Mouse (Mus musculus) bone marrow, adult 2 months (tissue): ENCODE results near the gene Mlxip. TPM values are rescaled to one million over a fixed set of nuclear protein-coding genes. Genes with fewer than 3 reads are reported as not detected.
A peak's percentile ranks its signal among the peaks of the same experiment; 100 is the strongest.

ENCODE experiments used
- H3K27ac ChIP-seq: fragments of 200-500 bp; 2 replicates; pipeline ENCODE4 v1.5.1; 2012; ENCODE audit warnings: low read depth, mild to moderate bottlenecking, control low read depth, inconsistent platforms, low read length; ENCODE audit not compliant: control insufficient read depth, poor library complexity, insufficient read depth
- H3K4me1 ChIP-seq: fragments of 200-500 bp; 2 replicates; pipeline ENCODE4 v1.6.1; 2011; ENCODE audit warnings: low read length; ENCODE audit not compliant: control insufficient read depth, insufficient read depth
- H3K4me3 ChIP-seq: fragments of 200-500 bp; replicated peaks from 2 replicates; pipeline ENCODE3; 2011; ENCODE audit warnings: mild to moderate bottlenecking, low read depth, low read length, control low read depth; ENCODE audit not compliant: control insufficient read depth
- CTCF ChIP-seq: fragments of 200-500 bp; IDR thresholded peaks from 2 replicates; pipeline ENCODE4 v1.5.1; 2011; ENCODE audit warnings: low read length, control low read depth; ENCODE audit not compliant: control insufficient read depth, insufficient read depth
- POLR2A ChIP-seq: fragments of 200-500 bp; IDR thresholded peaks from 2 replicates; pipeline ENCODE4 v1.6.1; 2011; ENCODE audit warnings: low read depth, mild to moderate bottlenecking, control low read depth, low read length, borderline replicate concordance; ENCODE audit not compliant: control insufficient read depth
- WGBS: fragments of 180-500 bp; shearing (Covaris S2); methylation state at CpG from one replicate; pipeline ENCODE4 v1.1.7; 2018; 5-methylcytosine and 5-hydroxymethylcytosine counted together
- polyA plus RNA-seq: library from polyadenylated mRNA; stranded (reverse); fragments of >200 nt; gene quantifications from 2 replicates; pipeline ENCODE4 v1.2.4, GENCODE M21; 2011; ENCODE audit warnings: low replicate concordance; ENCODE audit not compliant: missing spikeins, insufficient read depth, insufficient read length

Mlxip gene
- polyA plus RNA-seq, 1 experiment, result 51.4 TPM

DNA sequence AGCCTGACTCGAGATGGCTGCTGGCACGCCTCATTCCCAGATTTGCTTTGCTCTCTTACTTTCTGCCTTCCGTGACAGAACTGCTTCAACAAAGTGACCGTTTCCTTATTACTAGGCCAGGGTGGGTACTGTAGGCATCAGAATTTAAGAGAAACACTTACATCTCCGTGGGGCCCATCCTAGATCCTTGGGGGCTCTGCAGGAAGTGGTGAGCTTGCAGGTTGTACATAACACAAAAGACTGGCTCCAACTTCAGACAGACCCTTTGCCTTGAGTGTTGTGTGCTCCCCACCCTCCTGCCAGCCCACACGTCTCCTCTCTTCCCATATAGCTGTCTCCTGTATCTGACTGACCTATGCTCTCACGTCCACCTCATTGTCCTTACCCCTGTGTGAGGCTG, 57.3 kb downstream of the Mlxip start:
- Histone ChIP-seq H3K4me3 (no peak overlapping the region), H3K4me1 (no peaks in the 10 kb centered on the region), H3K27ac (no peak overlapping the region)
- TF ChIP-seq POLR2A (no peak), CTCF (no peak)
- 85% methylated on average over 7 of the region's 7 CpGs for WGBS

- 60% methylated on average over 5 of the region's 5 CpGs for WGBS
- peaks cover 1% of the 10 kb centered on the region; the same call in 1 of the 2 replicates for H3K4me1 ChIP-seq
- no peak for TF ChIP-seq POLR2A
- TF ChIP-seq CTCF, result no peak
- H3K4me3 ChIP-seq, result no peak overlapping the region
- H3K27ac ChIP-seq, result no peak overlapping the region
Observed at GRCm38 (mm10) chr5:123461420-123461819, 66.8 kb downstream of the Mlxip start.

DNA sequence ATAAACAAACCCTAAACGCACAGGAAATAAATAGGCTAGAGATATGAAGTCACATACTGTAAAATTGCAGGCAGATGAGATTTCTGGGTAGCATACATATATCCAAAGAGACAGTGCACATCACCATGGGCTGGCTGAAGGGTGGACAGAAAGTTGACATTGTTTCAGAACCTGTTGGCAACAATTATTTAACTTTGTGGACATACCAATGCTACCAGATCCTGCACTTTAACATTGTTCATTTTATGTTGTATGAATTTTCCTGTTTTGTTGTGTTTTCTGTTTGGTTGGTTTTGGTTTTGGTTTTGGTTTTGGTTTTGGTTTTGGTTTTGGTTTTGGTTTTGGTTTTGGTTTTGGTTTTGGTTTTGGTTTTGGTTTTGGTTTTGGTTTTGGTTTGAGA, 70.0 kb downstream of the Mlxip start:
- no peak overlapping the region for H3K4me3 ChIP-seq
- TF ChIP-seq POLR2A (no peak), CTCF (no peak)
- WGBS, result 81% methylated on average over 1 of the region's 1 CpGs
- H3K27ac ChIP-seq, result no peak overlapping the region
- H3K4me1 ChIP-seq, result peaks cover 1% of the 10 kb centered on the region; the same call in 1 of the 2 replicates

GRCm38 (mm10) chr5:123470784-123471400, 76.3 kb downstream of the Mlxip start:
- WGBS, result under 1% methylated on average over 10 of the region's 10 CpGs

DNA sequence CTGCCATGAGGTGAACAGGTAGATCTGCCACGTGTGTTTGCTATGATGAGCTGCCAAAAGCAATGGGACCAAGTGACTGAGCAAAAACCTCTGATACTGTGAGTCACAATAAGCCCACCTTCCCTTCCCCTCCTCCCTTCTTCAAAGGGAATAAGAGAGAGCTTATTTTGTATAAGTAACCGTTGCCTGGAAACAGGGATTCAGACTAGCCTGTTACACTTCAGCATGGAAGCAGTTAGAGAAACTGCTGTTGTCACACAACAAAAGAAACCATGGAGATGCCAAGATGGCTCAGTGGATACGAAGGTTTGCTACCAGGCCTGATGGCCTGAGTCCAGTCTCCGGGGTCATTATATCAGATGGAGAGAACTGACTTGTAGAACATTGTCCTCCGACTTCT, 79.2 kb downstream of the Mlxip start:
- 79% methylated on average over 5 of the region's 5 CpGs for WGBS
- no peak for TF ChIP-seq CTCF
- no peak for TF ChIP-seq POLR2A
- Histone ChIP-seq H3K4me1 (no peaks in the 10 kb centered on the region), H3K4me3 (no peak overlapping the region), H3K27ac (no peak overlapping the region)

More at GRCm38 (mm10) chr5:123470784-123471400, 76.3 kb downstream of the Mlxip start:
- TF ChIP-seq CTCF (no peak), POLR2A (no peak)
- H3K27ac ChIP-seq, result no peak overlapping the region
- H3K4me3 ChIP-seq, result peak overlapping the region; percentile 2
- no peaks in the 10 kb centered on the region for H3K4me1 ChIP-seq

- TF ChIP-seq CTCF (no peak), POLR2A (no peak)
- H3K4me1 ChIP-seq, result no peaks in the 10 kb centered on the region
- WGBS, result 50% methylated on average over 11 of the region's 11 CpGs
- no peak overlapping the region for H3K27ac ChIP-seq
- no peak overlapping the region for H3K4me3 ChIP-seq
Observed at GRCm38 (mm10) chr5:123487659-123488395, 93.2 kb downstream of the Mlxip start.

DNA sequence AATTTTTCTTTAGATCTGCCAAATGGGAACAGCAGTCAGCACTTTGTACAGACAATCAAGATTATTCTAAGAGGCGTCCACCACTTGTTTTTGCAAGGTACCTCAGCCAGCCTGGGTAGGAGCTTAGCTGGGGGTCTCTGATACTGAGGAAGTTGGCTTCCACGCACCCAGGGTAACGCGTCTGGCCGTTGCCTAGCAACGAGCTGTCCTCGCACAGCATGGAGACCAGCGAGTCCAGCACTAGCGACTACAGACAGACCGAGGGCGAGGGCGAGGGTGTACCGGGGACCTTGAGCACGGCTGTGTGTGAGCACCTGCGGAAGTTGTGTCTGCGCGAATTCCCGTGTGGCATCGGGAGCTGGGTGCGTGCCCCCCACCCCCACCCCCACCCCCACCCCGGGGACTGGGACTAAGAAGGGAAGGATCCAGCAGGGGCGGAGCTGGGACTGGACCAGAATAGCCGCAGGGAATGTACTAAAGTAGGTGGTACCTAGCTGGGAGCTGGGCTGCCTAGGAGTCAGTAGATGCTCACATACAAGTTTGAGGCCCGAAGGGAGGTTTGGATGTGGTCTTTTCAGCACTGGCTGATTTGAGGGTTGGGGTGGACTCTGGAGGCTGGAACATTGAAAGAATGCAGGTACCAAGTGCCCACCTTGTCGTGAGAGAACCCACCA, 94.7 kb downstream of the Mlxip start, which contains the start of the genes Lrrc43 and Il31:
TSS of gene Lrrc43 (plus strand) at position 194 of the 674 bp plus-strand sequence.
TSS of gene Il31 (minus strand) at position 378 of the 674 bp plus-strand sequence.
- Histone ChIP-seq H3K4me1 (no peaks in the 10 kb centered on the region), H3K27ac (no peak within 1 kb of the TSS), H3K4me3 (no peak within 1 kb of the TSS)
- 0 out of 2 replicates have a peak, but pooled peaks have one; percentile 17 for TF ChIP-seq POLR2A
- no peak for TF ChIP-seq CTCF
- whole genome bisulfite sequencing, result 16% methylated on average over 25 of the region's 25 CpGs

GRCm38 (mm10) chr5:123489935-123490334, 95.3 kb downstream of the Mlxip start:
- Histone ChIP-seq H3K4me3 (no peak overlapping the region), H3K4me1 (no peaks in the 10 kb centered on the region), H3K27ac (no peak overlapping the region)
- 55% methylated on average over 9 of the region's 9 CpGs for WGBS
- no peak for TF ChIP-seq POLR2A
- TF ChIP-seq CTCF, result no peak
